Mouse (Mus musculus) heart, adult 2 months (tissue): ENCODE results near the gene Fam213a.

Experiments used
- CTCF ChIP-seq: fragments of 200-600 bp; IDR thresholded peaks from 2 replicates; pipeline ENCODE4 v1.8.1; 2022; ENCODE audit warnings: antibody characterized with exemption, mild to moderate bottlenecking, moderate library complexity
- EP300 ChIP-seq: fragments of 200-500 bp; IDR thresholded peaks from 2 replicates; pipeline ENCODE4 v1.6.1; 2011; ENCODE audit warnings: low read depth, low read length, control low read depth; ENCODE audit not compliant: insufficient read depth
- POLR2A ChIP-seq: fragments of 200-500 bp; IDR thresholded peaks from 2 replicates; pipeline ENCODE4 v1.6.1; 2011; ENCODE audit warnings: mild to moderate bottlenecking, low read depth, low read length, control low read depth; ENCODE audit not compliant: insufficient read depth

GRCm38 (mm10) chr14:40968051-40968450 lies 45.5 kb downstream of the Fam213a start:
- TF ChIP-seq EP300 (no peak), POLR2A (no peak), CTCF (no peak)
